Mouse (Mus musculus) intestine, embryonic 14.5 days (tissue): ENCODE measurements at regions not wholly inside any gene's neighbourhood (a gene's known extent, or its start where the extent isn't known, plus 50 kb on each side); places are given as distances from the start of the nearest gene placed in this dataset.

ENCODE experiments used
- ATAC-seq: fragments of 200-750 bp; cut with Nextera tagmentation; replicated peaks from 2 replicates; pipeline ENCODE4 v1.8.0; 2017; ENCODE audit warnings: low read depth, moderate number of reproducible peaks, moderate TSS enrichment, moderate library complexity; ENCODE audit not compliant: low FRiP score, low TSS enrichment
- DNase-seq: peaks from one replicate; pipeline ENCODE4 v3.0.0-alpha.2; 2018; ENCODE audit warnings: low spot score
- H3K27ac ChIP-seq: fragments of 300-500 bp; sonication (generic); 2 replicates; pipeline ENCODE4 v1.5.1; 2014; ENCODE audit warnings: low read depth, mild to moderate bottlenecking, control low read depth
- H3K27me3 ChIP-seq: fragments of 300-500 bp; sonication (generic); replicated peaks from 2 replicates; pipeline ENCODE4 v1.6.1; 2014; ENCODE audit warnings: low read length, control low read depth; ENCODE audit not compliant: control insufficient read depth, insufficient read depth
- H3K36me3 ChIP-seq: fragments of 300-500 bp; sonication (generic); 2 replicates; pipeline ENCODE4 v1.6.1; 2014; ENCODE audit warnings: low read length, control low read depth; ENCODE audit not compliant: control insufficient read depth, insufficient read depth
- H3K4me1 ChIP-seq: fragments of 300-500 bp; sonication (generic); replicated peaks from 2 replicates; pipeline ENCODE4 v1.6.1; 2014; ENCODE audit warnings: low read length, control low read depth, mixed read lengths; ENCODE audit not compliant: control insufficient read depth, insufficient read depth
- H3K4me2 ChIP-seq: fragments of 300-500 bp; sonication (generic); 2 replicates; pipeline ENCODE4 v1.6.1; 2014; ENCODE audit warnings: low read length
- H3K4me3 ChIP-seq: fragments of 300-500 bp; sonication (generic); 2 replicates; pipeline ENCODE4 v1.5.1; 2014; ENCODE audit warnings: low read depth, low read length, control low read depth, mixed read lengths
- H3K9ac ChIP-seq: fragments of 300-500 bp; sonication (generic); 2 replicates; pipeline ENCODE4 v1.6.1; 2014; ENCODE audit warnings: mild to moderate bottlenecking, low read length
- H3K9me3 ChIP-seq: fragments of 300-500 bp; sonication (generic); 2 replicates; pipeline ENCODE4 v1.6.1; 2016; ENCODE audit warnings: low read length, control low read depth; ENCODE audit not compliant: control insufficient read depth
- WGBS: fragments of 180-500 bp; shearing (Covaris S2); extraction: QIAGEN DNeasy Blood & Tissue Kit; methylation state at CpG from one replicate; pipeline ENCODE4 v1.1.7; 2014; 5-methylcytosine and 5-hydroxymethylcytosine counted together

- no peaks in the 10 kb centered on the region for H3K9me3 ChIP-seq
- H3K4me3 ChIP-seq = no peak overlapping the region
- DNase-seq (no peak), ATAC-seq (no peak)
- no peak overlapping the region for H3K27ac ChIP-seq
- no peak overlapping the region for H3K9ac ChIP-seq
- no peaks in the 10 kb centered on the region for H3K27me3 ChIP-seq
- no peak overlapping the region for H3K4me2 ChIP-seq
- no peaks in the 10 kb centered on the region for H3K36me3 ChIP-seq
- WGBS = 59% methylated on average over 4 of the region's 4 CpGs
- no peaks in the 10 kb centered on the region for H3K4me1 ChIP-seq
Measured at GRCm38 (mm10) chr1:122123954-122124353, 556.2 kb upstream of the Ddx18 start.

- H3K9me3 ChIP-seq = no peaks in the 10 kb centered on the region
- H3K27me3 ChIP-seq = no peaks in the 10 kb centered on the region
- ATAC-seq = no peak
- H3K4me3 ChIP-seq = no peak overlapping the region
- WGBS = 81% methylated on average over 2 of the region's 2 CpGs
- H3K4me2 ChIP-seq = no peak overlapping the region
- DNase-seq = no peak
- H3K27ac ChIP-seq = no peak overlapping the region
- no peaks in the 10 kb centered on the region for H3K4me1 ChIP-seq
- H3K36me3 ChIP-seq = no peaks in the 10 kb centered on the region
- H3K9ac ChIP-seq = no peak overlapping the region
Measured at GRCm38 (mm10) chr1:122095726-122096125, 527.9 kb upstream of the Ddx18 start.

GRCm38 (mm10) chr1:122082481-122082880 is 514.7 kb upstream of the Ddx18 start:
- Histone ChIP-seq H3K27me3 (no peaks in the 10 kb centered on the region), H3K4me2 (no peak overlapping the region), H3K9me3 (no peaks in the 10 kb centered on the region), H3K36me3 (no peaks in the 10 kb centered on the region), H3K4me3 (no peak overlapping the region), H3K4me1 (no peaks in the 10 kb centered on the region), H3K27ac (no peak overlapping the region), H3K9ac (no peak overlapping the region)
- WGBS = 90% methylated on average over 5 of the region's 5 CpGs
- ATAC-seq = no peak
- no peak for DNase-seq

- no peaks in the 10 kb centered on the region for H3K9me3 ChIP-seq
- ATAC-seq (no peak), DNase-seq (no peak)
- H3K9ac ChIP-seq = no peak overlapping the region
- no peaks in the 10 kb centered on the region for H3K36me3 ChIP-seq
- no peak overlapping the region for H3K27ac ChIP-seq
- no peak overlapping the region for H3K4me3 ChIP-seq
- H3K4me2 ChIP-seq = no peak overlapping the region
- H3K27me3 ChIP-seq = no peaks in the 10 kb centered on the region
- no peaks in the 10 kb centered on the region for H3K4me1 ChIP-seq
- WGBS = 83% methylated on average over 5 of the region's 5 CpGs
Measured at GRCm38 (mm10) chr1:122076085-122076484, 508.3 kb upstream of the Ddx18 start.

- Histone ChIP-seq H3K27ac (no peak overlapping the region), H3K4me2 (no peak overlapping the region), H3K9ac (no peak overlapping the region), H3K36me3 (no peaks in the 10 kb centered on the region), H3K4me1 (no peaks in the 10 kb centered on the region), H3K4me3 (no peak overlapping the region), H3K9me3 (no peaks in the 10 kb centered on the region), H3K27me3 (no peaks in the 10 kb centered on the region)
- DNase-seq (no peak), ATAC-seq (no peak)
- 78% methylated on average over 1 of the region's 1 CpGs for WGBS
Measured at GRCm38 (mm10) chr1:122055146-122055545, 487.4 kb upstream of the Ddx18 start.

GRCm38 (mm10) chr1:122048112-122048725 is 480.4 kb upstream of the Ddx18 start:
- Histone ChIP-seq H3K9me3 (no peaks in the 10 kb centered on the region), H3K4me3 (no peak overlapping the region), H3K4me1 (no peaks in the 10 kb centered on the region), H3K36me3 (no peaks in the 10 kb centered on the region), H3K27ac (no peak overlapping the region), H3K4me2 (no peak overlapping the region), H3K27me3 (no peaks in the 10 kb centered on the region), H3K9ac (no peak overlapping the region)
- DNase-seq (no peak), ATAC-seq (no peak)
- WGBS = 65% methylated on average over 2 of the region's 2 CpGs

- Histone ChIP-seq H3K4me1 (no peaks in the 10 kb centered on the region), H3K36me3 (no peaks in the 10 kb centered on the region), H3K4me2 (no peak overlapping the region), H3K4me3 (no peak overlapping the region), H3K27ac (no peak overlapping the region), H3K9ac (no peak overlapping the region), H3K9me3 (no peaks in the 10 kb centered on the region), H3K27me3 (no peaks in the 10 kb centered on the region)
- no peak for ATAC-seq
- DNase-seq = no peak
- WGBS = 55% methylated on average over 1 of the region's 1 CpGs
Measured at GRCm38 (mm10) chr1:122043896-122044295, 476.1 kb upstream of the Ddx18 start.

GRCm38 (mm10) chr1:122043114-122043513 is 475.3 kb upstream of the Ddx18 start:
- no peaks in the 10 kb centered on the region for H3K4me1 ChIP-seq
- H3K27ac ChIP-seq = no peak overlapping the region
- ATAC-seq (no peak), DNase-seq (no peak)
- WGBS = 81% methylated on average over 5 of the region's 5 CpGs
- H3K36me3 ChIP-seq = no peaks in the 10 kb centered on the region
- H3K9ac ChIP-seq = no peak overlapping the region
- H3K4me3 ChIP-seq = no peak overlapping the region
- no peak overlapping the region for H3K4me2 ChIP-seq
- no peaks in the 10 kb centered on the region for H3K27me3 ChIP-seq
- H3K9me3 ChIP-seq = no peaks in the 10 kb centered on the region

- no peak for ATAC-seq
- Histone ChIP-seq H3K4me2 (no peak overlapping the region), H3K4me1 (no peaks in the 10 kb centered on the region), H3K36me3 (no peaks in the 10 kb centered on the region), H3K9ac (no peak overlapping the region), H3K9me3 (no peaks in the 10 kb centered on the region), H3K27ac (no peak overlapping the region), H3K4me3 (no peak overlapping the region), H3K27me3 (no peaks in the 10 kb centered on the region)
- 89% methylated on average over 2 of the region's 2 CpGs for WGBS
- no peak for DNase-seq
Measured at GRCm38 (mm10) chr1:122007749-122008148, 440.0 kb upstream of the Ddx18 start.
